Mouse (Mus musculus) stomach, embryonic 15.5 days (tissue): ENCODE measurements around the gene Hist1h1c. TPM values are rescaled to one million over a fixed set of nuclear protein-coding genes. Genes with fewer than 3 reads are reported as not detected.
A peak's percentile ranks its signal among the peaks of the same experiment; 100 is the strongest.

ENCODE experiments used
- ATAC-seq: fragments of 200-750 bp; cut with Nextera tagmentation; 2 replicates; pipeline ENCODE4 v1.8.0; 2017; ENCODE audit warnings: low read depth, moderate number of reproducible peaks, moderate TSS enrichment; ENCODE audit not compliant: insufficient read depth, low FRiP score
- H3K27ac ChIP-seq: fragments of 300-500 bp; sonication (generic); 2 replicates; pipeline ENCODE4 v1.5.1; 2015; ENCODE audit warnings: mild to moderate bottlenecking, inconsistent platforms
- H3K27me3 ChIP-seq: fragments of 300-500 bp; sonication (generic); replicated peaks from 2 replicates; pipeline ENCODE4 v1.6.1; 2015; ENCODE audit warnings: inconsistent platforms
- H3K36me3 ChIP-seq: fragments of 300-500 bp; sonication (generic); 2 replicates; pipeline ENCODE4 v1.6.1; 2015; ENCODE audit warnings: inconsistent platforms
- H3K4me1 ChIP-seq: fragments of 300-500 bp; sonication (generic); 2 replicates; pipeline ENCODE4 v1.6.1; 2015; ENCODE audit warnings: inconsistent platforms
- H3K4me2 ChIP-seq: fragments of 300-500 bp; sonication (generic); 2 replicates; pipeline ENCODE4 v1.6.1; 2015; ENCODE audit warnings: mild to moderate bottlenecking, inconsistent platforms
- H3K4me3 ChIP-seq: fragments of 300-500 bp; sonication (generic); replicated peaks from 2 replicates; pipeline ENCODE4 v1.5.1; 2015; ENCODE audit warnings: inconsistent platforms
- H3K9ac ChIP-seq: fragments of 300-500 bp; sonication (generic); 2 replicates; pipeline ENCODE4 v1.6.1; 2015; ENCODE audit warnings: inconsistent platforms
- H3K9me3 ChIP-seq: fragments of 300-500 bp; sonication (generic); 2 replicates; pipeline ENCODE4 v1.6.1; 2016; ENCODE audit warnings: inconsistent platforms
- WGBS: fragments of 180-500 bp; shearing (Covaris S2); methylation state at CpG from one replicate; pipeline ENCODE4 v1.1.7; 2015; 5-methylcytosine and 5-hydroxymethylcytosine counted together
- polyA plus RNA-seq: library from polyadenylated mRNA; unstranded; fragments of >200 nt; fragmentation: Nextera tagmentation; extraction: Ambion mirVana; gene quantifications from 2 replicates; pipeline ENCODE4 v1.2.1, GENCODE M21; 2015

The Hist1h1c gene
- 50.6 and 54.3 TPM in 2 replicates for polyA plus RNA-seq

DNA sequence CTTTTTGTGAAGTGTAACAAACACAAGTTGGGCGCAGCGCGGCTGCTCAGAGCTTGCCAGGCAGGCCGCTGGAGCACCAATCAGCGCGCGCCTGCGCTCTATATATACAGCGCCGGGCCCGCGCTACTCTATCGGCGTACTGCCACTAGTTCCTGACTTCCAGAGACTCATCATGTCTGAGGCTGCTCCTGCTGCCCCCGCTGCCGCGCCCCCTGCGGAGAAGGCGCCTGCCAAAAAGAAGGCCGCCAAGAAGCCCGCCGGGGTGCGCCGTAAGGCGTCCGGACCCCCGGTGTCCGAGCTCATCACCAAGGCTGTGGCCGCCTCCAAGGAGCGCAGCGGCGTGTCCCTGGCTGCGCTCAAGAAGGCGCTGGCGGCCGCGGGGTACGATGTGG is at the start of gene Hist1h1c:
Gene Hist1h1c, plus strand, starts transcription at position 132 of the 392 bp plus-strand sequence.
- under 1% methylated on average over 38 of the region's 38 CpGs for WGBS
- Histone ChIP-seq H3K4me2 (peak within 1 kb of the TSS; percentile 95), H3K27ac (peak within 1 kb of the TSS; percentile 99), H3K9ac (peak within 1 kb of the TSS; percentile 91), H3K4me1 (no peaks in the 10 kb centered on the region), H3K9me3 (no peaks in the 10 kb centered on the region), H3K27me3 (no peaks in the 10 kb centered on the region), H3K36me3 (no peaks in the 10 kb centered on the region), H3K4me3 (peak within 1 kb of the TSS; percentile 64)
- peak; percentile 91 for ATAC-seq

DNA sequence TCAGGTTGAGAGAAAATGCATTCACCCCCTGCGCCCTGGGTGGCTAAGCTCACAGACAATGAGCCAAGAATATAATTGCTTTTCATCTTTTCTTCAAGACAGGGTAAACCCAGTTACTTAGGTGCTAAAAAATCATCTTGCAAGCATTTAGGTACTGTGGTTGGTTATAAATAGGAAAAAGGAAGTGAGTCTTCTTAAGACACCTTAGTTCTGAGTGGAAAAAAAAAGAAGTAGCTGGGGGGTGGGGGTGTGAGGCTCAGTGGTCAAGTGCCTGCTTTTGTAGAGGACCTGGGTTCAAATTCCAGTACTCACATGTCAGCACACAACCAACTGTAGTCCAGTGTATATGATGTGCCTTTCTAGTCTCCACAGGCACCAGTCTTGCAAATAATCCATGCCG is 49.7 kb upstream of the Hist1h1c start:
- 89% methylated on average over 2 of the region's 2 CpGs for WGBS
- no peak for ATAC-seq

DNA sequence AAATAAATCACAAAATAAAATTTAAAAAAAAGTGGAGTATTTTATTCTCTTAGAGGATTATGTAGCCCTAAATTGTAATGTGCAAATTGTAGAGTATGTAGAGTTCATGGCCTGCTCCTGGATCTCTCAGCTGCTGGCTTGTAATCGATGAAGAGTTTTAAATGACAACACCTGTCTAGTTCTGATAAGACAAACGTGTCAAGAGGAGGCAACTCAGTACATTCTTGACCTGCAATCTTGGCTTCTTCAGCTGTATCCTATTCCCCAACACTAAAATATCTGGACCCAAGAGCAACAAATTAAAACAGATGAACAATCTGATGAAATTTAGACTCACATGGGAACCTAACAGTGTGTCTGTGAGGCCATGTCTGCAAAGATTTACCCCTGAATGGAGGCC is 49.1 kb upstream of the Hist1h1c start:
- no peaks in the 10 kb centered on the region for H3K36me3 ChIP-seq
- no peaks in the 10 kb centered on the region for H3K27me3 ChIP-seq
- 69% methylated on average over 2 of the region's 2 CpGs for WGBS
- no peak for ATAC-seq
- H3K27ac ChIP-seq = no peak overlapping the region
- H3K4me2 ChIP-seq = no peak overlapping the region
- no peak overlapping the region for H3K4me3 ChIP-seq
- H3K9ac ChIP-seq = no peak overlapping the region
- H3K9me3 ChIP-seq = no peaks in the 10 kb centered on the region
- no peaks in the 10 kb centered on the region for H3K4me1 ChIP-seq

More for the DNA sequence above, 49.7 kb upstream of the Hist1h1c start:
- no peaks in the 10 kb centered on the region for H3K27me3 ChIP-seq
- H3K36me3 ChIP-seq = no peaks in the 10 kb centered on the region
- no peak overlapping the region for H3K4me3 ChIP-seq
- no peak overlapping the region for H3K27ac ChIP-seq
- H3K4me2 ChIP-seq = no peak overlapping the region
- no peak overlapping the region for H3K9ac ChIP-seq
- no peaks in the 10 kb centered on the region for H3K4me1 ChIP-seq
- no peaks in the 10 kb centered on the region for H3K9me3 ChIP-seq

DNA sequence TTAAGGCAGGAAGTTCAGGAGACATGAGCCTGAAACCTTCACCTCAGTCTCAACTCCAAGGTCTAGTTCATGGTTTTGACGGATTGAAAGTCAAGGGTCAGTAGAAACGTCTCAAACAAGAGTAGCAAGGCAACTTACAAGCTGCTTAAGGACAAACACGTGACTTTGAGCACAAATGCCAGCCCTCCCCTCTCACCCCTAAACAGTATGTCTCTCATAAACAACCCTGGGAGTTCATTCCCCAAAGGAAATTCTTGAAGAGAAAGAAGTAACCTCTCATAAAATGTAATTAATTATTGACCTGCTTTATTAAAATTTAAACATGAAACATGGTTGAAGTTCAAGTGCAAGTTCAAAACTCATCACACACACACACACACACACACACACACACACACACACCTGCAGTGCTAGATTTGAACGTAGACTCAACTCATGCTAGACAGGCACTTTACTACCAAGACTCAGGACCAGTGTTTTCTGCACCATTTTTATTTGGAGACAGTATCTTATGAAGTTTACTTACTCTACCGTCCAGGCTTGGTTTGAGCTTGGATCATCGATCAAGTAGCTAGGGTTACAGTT is 44.7 kb upstream of the Hist1h1c start:
- H3K27me3 ChIP-seq = no peaks in the 10 kb centered on the region
- H3K9ac ChIP-seq = no peak overlapping the region
- H3K27ac ChIP-seq = no peak overlapping the region
- no peaks in the 10 kb centered on the region for H3K9me3 ChIP-seq
- H3K36me3 ChIP-seq = no peaks in the 10 kb centered on the region
- 75% methylated on average over 6 of the region's 6 CpGs for WGBS
- H3K4me1 ChIP-seq = no peaks in the 10 kb centered on the region
- no peak for ATAC-seq
- H3K4me3 ChIP-seq = no peak overlapping the region
- no peak overlapping the region for H3K4me2 ChIP-seq

DNA sequence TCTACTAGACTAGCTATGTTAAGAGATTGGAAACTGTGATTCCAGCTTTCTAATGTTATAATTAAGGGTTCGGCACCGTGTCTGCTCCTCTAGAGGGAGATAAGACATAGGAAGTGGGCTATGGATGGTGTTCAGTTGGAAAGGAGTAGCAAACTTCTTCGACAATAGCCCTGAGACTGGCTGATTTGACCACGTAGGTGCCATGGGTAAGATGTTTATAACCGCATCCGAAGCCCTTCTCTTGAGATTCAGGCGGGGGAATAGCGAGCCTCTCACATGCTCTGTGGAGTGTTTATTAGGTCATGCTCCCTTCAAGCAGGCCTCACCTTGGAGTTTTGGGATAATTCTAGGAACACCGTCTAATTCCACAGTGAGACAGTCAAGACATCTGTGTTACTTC is 43.7 kb upstream of the Hist1h1c start:
- H3K27ac ChIP-seq = no peak overlapping the region
- no peak for ATAC-seq

DNA sequence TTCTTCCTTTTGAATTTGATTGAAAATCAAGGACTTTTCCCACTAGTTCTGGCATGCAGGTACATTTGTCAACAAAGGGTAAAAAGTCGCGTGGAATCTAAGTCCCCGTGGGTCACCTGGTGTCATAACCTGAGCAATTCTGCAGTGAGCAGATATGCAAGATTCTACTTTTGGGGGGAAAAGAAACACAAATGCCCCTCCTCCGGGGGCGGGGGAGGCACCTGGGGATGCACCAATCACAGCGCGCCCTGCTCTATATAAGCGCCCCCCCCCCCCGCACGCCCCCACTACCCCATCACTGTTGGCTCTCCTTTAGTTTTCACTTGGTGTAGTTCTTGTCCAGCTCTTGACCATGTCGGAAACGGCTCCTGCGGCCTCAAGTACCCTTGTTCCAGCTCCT is 43.1 kb upstream of the Hist1h1c start, which contains the start of gene Hist1h1t:
Gene Hist1h1t, plus strand, starts transcription at position 301 of the 400 bp plus-strand sequence.
- no peak within 1 kb of the TSS for H3K9ac ChIP-seq
- no peaks in the 10 kb centered on the region for H3K27me3 ChIP-seq
- no peaks in the 10 kb centered on the region for H3K4me1 ChIP-seq
- no peak within 1 kb of the TSS for H3K4me3 ChIP-seq
- H3K9me3 ChIP-seq = no peaks in the 10 kb centered on the region
- WGBS = 46% methylated on average over 13 of the region's 13 CpGs
- no peak within 1 kb of the TSS for H3K27ac ChIP-seq
- H3K4me2 ChIP-seq = no peak within 1 kb of the TSS
- H3K36me3 ChIP-seq = no peaks in the 10 kb centered on the region
- no peak for ATAC-seq

More for the DNA sequence above, 43.7 kb upstream of the Hist1h1c start:
- Histone ChIP-seq H3K4me2 (no peak overlapping the region), H3K9me3 (no peaks in the 10 kb centered on the region), H3K36me3 (no peaks in the 10 kb centered on the region), H3K4me1 (no peaks in the 10 kb centered on the region), H3K27me3 (no peaks in the 10 kb centered on the region), H3K4me3 (no peak overlapping the region), H3K9ac (no peak overlapping the region)
- 95% methylated on average over 9 of the region's 9 CpGs for WGBS

DNA sequence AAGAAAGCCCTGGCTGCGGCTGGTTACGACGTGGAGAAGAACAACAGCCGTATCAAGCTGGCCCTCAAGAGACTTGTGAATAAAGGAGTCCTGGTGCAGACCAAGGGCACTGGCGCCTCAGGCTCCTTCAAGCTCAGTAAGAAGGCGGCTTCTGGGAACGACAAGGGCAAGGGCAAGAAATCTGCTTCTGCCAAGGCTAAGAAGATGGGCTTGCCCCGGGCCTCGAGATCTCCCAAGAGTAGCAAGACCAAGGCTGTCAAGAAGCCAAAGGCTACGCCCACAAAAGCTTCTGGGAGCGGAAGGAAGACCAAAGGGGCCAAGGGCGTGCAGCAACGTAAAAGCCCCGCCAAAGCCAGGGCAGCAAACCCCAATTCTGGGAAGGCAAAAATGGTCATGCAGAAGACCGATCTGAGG is 42.5 kb upstream of the Hist1h1c start:
- Histone ChIP-seq H3K36me3 (no peaks in the 10 kb centered on the region), H3K27me3 (no peaks in the 10 kb centered on the region), H3K4me2 (no peak overlapping the region), H3K9me3 (no peaks in the 10 kb centered on the region), H3K27ac (no peak overlapping the region), H3K9ac (no peak overlapping the region), H3K4me3 (no peak overlapping the region), H3K4me1 (peaks cover 3% of the 10 kb centered on the region; the same call in 1 of the 2 replicates)
- WGBS = 60% methylated on average over 15 of the region's 15 CpGs
- ATAC-seq = no peak

DNA sequence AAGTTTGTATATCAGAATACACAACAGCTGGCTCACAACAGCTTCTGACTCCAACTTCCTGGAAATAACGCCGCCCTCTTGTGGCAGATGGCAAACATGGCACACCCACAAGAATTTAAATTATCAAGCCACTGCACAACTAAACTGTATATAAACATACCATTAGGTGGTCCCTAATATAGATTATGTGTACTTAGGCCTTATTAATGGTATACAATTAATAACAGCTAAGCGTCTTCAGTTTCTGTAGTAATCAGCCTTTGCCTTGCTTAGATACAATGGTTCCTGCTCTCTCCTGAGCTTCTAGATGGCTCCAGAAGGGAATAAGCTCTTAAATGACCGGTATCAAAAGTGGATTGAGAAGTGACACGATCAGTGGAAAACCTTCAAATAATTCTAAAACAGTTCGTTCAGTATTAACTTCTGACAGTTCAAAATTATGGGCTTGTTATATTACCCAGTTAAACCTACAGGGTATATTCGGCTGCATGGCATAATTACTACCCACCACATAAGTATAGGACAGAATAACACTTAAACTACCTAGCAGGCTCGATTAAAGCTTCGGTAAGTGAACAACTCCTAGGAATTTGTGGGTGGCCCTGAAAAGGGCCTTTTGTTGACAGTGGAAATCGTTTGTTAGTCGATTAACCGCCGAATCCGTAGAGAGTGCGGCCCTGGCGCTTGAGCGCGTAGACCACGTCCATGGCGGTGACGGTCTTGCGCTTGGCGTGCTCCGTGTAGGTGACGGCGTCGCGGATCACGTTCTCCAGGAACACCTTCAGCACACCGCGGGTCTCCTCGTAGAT is 40.9 kb upstream of the Hist1h1c start:
- peak overlapping the region; percentile 45 for H3K4me3 ChIP-seq
- H3K27me3 ChIP-seq = no peaks in the 10 kb centered on the region
- peak overlapping the region; percentile 6; the same call in 1 of the 2 replicates for H3K9ac ChIP-seq
- H3K36me3 ChIP-seq = no peaks in the 10 kb centered on the region
- H3K4me2 ChIP-seq = peak overlapping the region; percentile 55
- 1% methylated on average over 26 of the region's 32 CpGs for WGBS
- peaks cover 4% of the 10 kb centered on the region; the same call in 1 of the 2 replicates for H3K4me1 ChIP-seq
- peak overlapping the region; percentile 94 for H3K27ac ChIP-seq
- peak; percentile 40 for ATAC-seq
- no peaks in the 10 kb centered on the region for H3K9me3 ChIP-seq

DNA sequence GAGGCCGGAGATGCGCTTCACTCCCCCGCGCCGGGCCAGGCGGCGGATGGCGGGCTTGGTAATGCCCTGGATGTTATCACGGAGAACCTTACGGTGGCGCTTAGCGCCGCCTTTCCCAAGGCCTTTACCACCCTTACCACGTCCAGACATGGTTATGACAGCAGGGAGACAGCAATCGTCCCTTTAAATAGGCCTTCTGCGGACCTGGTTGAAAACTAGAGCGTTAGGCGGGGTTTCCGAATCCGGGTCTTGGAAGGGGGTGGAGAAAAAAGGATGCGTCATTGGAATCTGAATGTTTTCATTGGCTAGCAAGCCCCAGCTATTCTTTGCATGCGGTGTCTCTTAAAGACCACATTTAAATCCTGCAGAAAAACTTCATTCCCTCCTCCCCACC is 40.3 kb upstream of the Hist1h1c start, which contains the start of gene Hist1h4c:
Gene Hist1h4c, minus strand, starts transcription at position 155 of the 394 bp plus-strand sequence.
- H3K9me3 ChIP-seq = no peaks in the 10 kb centered on the region
- peak within 1 kb of the TSS; percentile 45 for H3K4me3 ChIP-seq
- peak; percentile 95 for ATAC-seq
- peaks cover 4% of the 10 kb centered on the region; the same call in 1 of the 2 replicates for H3K4me1 ChIP-seq
- H3K27ac ChIP-seq = peak within 1 kb of the TSS; percentile 94
- under 1% methylated on average over 21 of the region's 22 CpGs for WGBS
- no peaks in the 10 kb centered on the region for H3K27me3 ChIP-seq
- no peaks in the 10 kb centered on the region for H3K36me3 ChIP-seq
- H3K9ac ChIP-seq = peak within 1 kb of the TSS; percentile 6; the same call in 1 of the 2 replicates
- peak within 1 kb of the TSS; percentile 55 for H3K4me2 ChIP-seq

DNA sequence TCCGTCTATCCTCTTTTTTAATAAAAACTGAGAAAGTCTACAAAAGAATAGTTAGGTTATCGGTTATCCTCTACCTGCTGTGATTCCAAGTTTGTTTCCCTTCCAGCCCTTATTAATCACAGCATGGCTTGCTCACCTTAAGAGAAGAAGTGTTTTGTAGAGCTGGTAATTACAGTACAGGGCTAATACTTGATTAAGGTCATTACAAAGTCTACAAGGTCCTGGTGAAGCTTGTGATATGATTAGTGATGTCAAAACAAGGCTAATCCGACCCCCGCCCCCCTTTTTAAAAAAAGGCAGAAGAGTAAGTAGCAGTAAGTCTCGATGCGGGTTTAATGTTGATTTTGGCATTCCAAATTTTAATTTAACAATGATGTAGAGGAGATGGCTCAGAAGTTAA is 39.6 kb upstream of the Hist1h1c start:
- Histone ChIP-seq H3K4me3 (no peak overlapping the region; the same call in 1 of the 2 replicates), H3K4me2 (peak overlapping the region; percentile 49), H3K9me3 (no peaks in the 10 kb centered on the region), H3K4me1 (peaks cover 4% of the 10 kb centered on the region; the same call in 1 of the 2 replicates), H3K27me3 (no peaks in the 10 kb centered on the region), H3K27ac (peak overlapping the region; percentile 87), H3K36me3 (no peaks in the 10 kb centered on the region), H3K9ac (no peak overlapping the region)
- 59% methylated on average over 6 of the region's 6 CpGs for WGBS
- ATAC-seq = no peak

DNA sequence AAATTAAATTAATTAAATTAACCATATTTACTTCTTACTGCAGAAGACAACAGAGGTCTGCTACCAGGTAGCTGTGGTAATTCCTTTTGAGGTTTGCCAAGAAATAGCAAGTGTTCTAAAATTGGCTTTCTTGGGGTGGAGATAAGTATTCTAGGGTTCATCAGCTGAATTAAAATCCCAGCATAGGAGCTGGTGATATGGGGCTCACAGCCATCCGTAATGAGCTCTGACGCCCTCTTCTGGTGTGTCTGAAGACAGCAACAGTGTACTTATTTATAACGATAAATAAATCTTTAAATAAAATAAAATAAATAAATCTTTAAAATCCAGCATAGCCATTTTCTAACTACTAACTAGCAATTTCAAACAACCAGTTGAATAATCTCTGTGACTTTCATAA is 38.8 kb upstream of the Hist1h1c start:
- no peak overlapping the region for H3K4me2 ChIP-seq
- ATAC-seq = no peak
- H3K9me3 ChIP-seq = no peaks in the 10 kb centered on the region
- 58% methylated on average over 3 of the region's 3 CpGs for WGBS
- H3K27ac ChIP-seq = no peak overlapping the region
- H3K9ac ChIP-seq = no peak overlapping the region
- no peaks in the 10 kb centered on the region for H3K36me3 ChIP-seq
- H3K4me1 ChIP-seq = peaks cover 4% of the 10 kb centered on the region; the same call in 1 of the 2 replicates
- H3K4me3 ChIP-seq = no peak overlapping the region
- no peaks in the 10 kb centered on the region for H3K27me3 ChIP-seq
